Mouse (Mus musculus): ENCODE results near the gene Baz2a.
"Not testable (repeated sequence)": the region's sequence is repeated elsewhere in the genome, so short reads cannot be mapped to it uniquely, and the experiment has no call there.

Baz2a gene

GRCm38 (mm10) chr10:128125951-128126350 lies 34.6 kb downstream of the Baz2a start:
- DNase-seq = no peak

- no peak for DNase-seq
Observed at GRCm38 (mm10) chr10:128127497-128127896, 36.1 kb downstream of the Baz2a start.

- no peak for DNase-seq
Observed at GRCm38 (mm10) chr10:128128143-128128542, 36.8 kb downstream of the Baz2a start.

GRCm38 (mm10) chr10:128131297-128131696 lies 39.9 kb downstream of the Baz2a start:
- DNase-seq = no peak

GRCm38 (mm10) chr10:128131812-128132211 lies 40.4 kb downstream of the Baz2a start:
- no peak for DNase-seq

GRCm38 (mm10) chr10:128133650-128134332 lies 42.4 kb downstream of the Baz2a start:
- no peak for DNase-seq

- DNase-seq = no peak
Observed at GRCm38 (mm10) chr10:128135374-128135773, 44.0 kb downstream of the Baz2a start.

GRCm38 (mm10) chr10:128140236-128140952 lies 49.0 kb downstream of the Baz2a start:
- DNase-seq = peak in 1 of 2 experiments; percentile 41

- no peak for DNase-seq
Observed at GRCm38 (mm10) chr10:128142165-128142564, 50.8 kb downstream of the Baz2a start.

GRCm38 (mm10) chr10:128143659-128144058 lies 52.3 kb downstream of the Baz2a start:
- DNase-seq = no peak

- no peak for DNase-seq
Observed at GRCm38 (mm10) chr10:128144961-128145360, 53.6 kb downstream of the Baz2a start.

GRCm38 (mm10) chr10:128148789-128149365 lies 57.5 kb downstream of the Baz2a start:
- DNase-seq = no peak

- peak; percentile 22 to 26 for DNase-seq
Observed at GRCm38 (mm10) chr10:128149592-128149991, 58.2 kb downstream of the Baz2a start.

GRCm38 (mm10) chr10:128150941-128151340 lies 59.6 kb downstream of the Baz2a start:
- no peak for DNase-seq

- DNase-seq = no peak
Observed at GRCm38 (mm10) chr10:128153978-128154377, 62.6 kb downstream of the Baz2a start.

GRCm38 (mm10) chr10:128165726-128166125 lies 74.3 kb downstream of the Baz2a start:
- not testable (repeated sequence) for DNase-seq

- DNase-seq = no peak
Observed at GRCm38 (mm10) chr10:128167091-128167490, 75.7 kb downstream of the Baz2a start.

- DNase-seq = not testable (repeated sequence)
Observed at GRCm38 (mm10) chr10:128171348-128171747, 80.0 kb downstream of the Baz2a start.

- DNase-seq = no peak
Observed at GRCm38 (mm10) chr10:128175302-128175701, 83.9 kb downstream of the Baz2a start.

GRCm38 (mm10) chr10:128175996-128176755 lies 84.8 kb downstream of the Baz2a start:
- DNase-seq = peak; percentile 26 to 47

GRCm38 (mm10) chr10:128177316-128177715 lies 85.9 kb downstream of the Baz2a start:
- no peak for DNase-seq

All from spleen, adult 18-20 months (tissue).